Mouse (Mus musculus): ENCODE measurements around the gene 2610002M06Rik.

DNA sequence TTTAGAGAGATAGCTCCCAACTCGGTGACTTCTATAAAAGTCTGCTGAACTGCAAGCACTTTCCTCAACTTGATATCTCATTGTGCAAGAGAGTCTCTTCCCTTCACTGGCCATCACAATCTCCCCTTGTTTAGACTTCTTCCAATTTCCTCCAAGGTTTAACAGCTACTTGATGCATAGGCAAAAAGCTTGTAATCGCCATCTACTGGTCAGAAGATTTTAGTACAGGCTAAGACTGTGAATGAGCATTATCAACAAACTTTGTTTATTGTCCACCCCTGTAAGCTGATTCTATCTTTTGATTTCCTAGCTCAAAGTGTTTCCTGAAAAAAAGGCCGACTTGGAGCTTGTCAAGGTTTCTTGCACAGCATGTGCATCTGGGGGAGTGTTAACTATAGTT lies 48.2 kb downstream of the 2610002M06Rik start:
- TF ChIP-seq CTCF (IDR thresholded peaks at IDR 0.05; ENCODE audit: insufficient read depth, low read length) = no peak
- no peak for TF ChIP-seq POLR2A (IDR thresholded peaks at IDR 0.05; ENCODE audit: borderline replicate concordance, extremely low read depth, low read depth, low read length)
